Mouse (Mus musculus) erythroblast, embryonic 14.5 days (primary cell): Measurements from ENCODE around the gene Azgp1. TPM values are rescaled to one million over a fixed set of nuclear protein-coding genes. Genes with fewer than 3 reads are reported as not detected.
"Not testable (repeated sequence)": the region's sequence is repeated elsewhere in the genome, so short reads cannot be mapped to it uniquely, and the experiment has no call there.

Experiments
- H3K27me3 ChIP-seq: 2 replicates; pipeline ENCODE4 v1.6.1; 2012; ENCODE audit warnings: inconsistent platforms; ENCODE audit not compliant: control insufficient read depth
- H3K36me3 ChIP-seq: 2 replicates; pipeline ENCODE4 v1.6.1; 2012; ENCODE audit warnings: mild to moderate bottlenecking, inconsistent platforms; ENCODE audit not compliant: control insufficient read depth
- H3K4me1 ChIP-seq: 2 replicates; pipeline ENCODE4 v1.6.1; 2012; ENCODE audit warnings: inconsistent platforms; ENCODE audit not compliant: control insufficient read depth
- H3K4me3 ChIP-seq: replicated peaks from 2 replicates; pipeline ENCODE3; 2012; ENCODE audit warnings: moderate library complexity, mild to moderate bottlenecking, inconsistent platforms
- H3K9me3 ChIP-seq: 2 replicates; pipeline ENCODE4 v1.6.1; 2012; ENCODE audit warnings: low read length, inconsistent platforms, mixed read lengths; ENCODE audit not compliant: control insufficient read depth
- GATA1 ChIP-seq: IDR thresholded peaks from 2 replicates; pipeline ENCODE4 v1.6.1; 2012; ENCODE audit warnings: low read length, inconsistent platforms, mixed read lengths
- TAL1 ChIP-seq: IDR thresholded peaks from 3 replicates; pipeline ENCODE4 v1.6.1; 2012; ENCODE audit warnings: low read length, inconsistent platforms, mixed read lengths
- polyA plus RNA-seq: library from polyadenylated mRNA; stranded (reverse); fragments of >175 nt; gene quantifications from 2 replicates; pipeline ENCODE4 v1.2.3, GENCODE M21; 2012

Azgp1 gene
- polyA plus RNA-seq, 1 experiment = not detected

- H3K27me3 ChIP-seq = no peaks in the 10 kb centered on the region
- H3K36me3 ChIP-seq = no peaks in the 10 kb centered on the region
- H3K4me1 ChIP-seq = no peaks in the 10 kb centered on the region
- TF ChIP-seq GATA1 (no peak), TAL1 (no peak)
- no peaks in the 10 kb centered on the region for H3K9me3 ChIP-seq
- H3K4me3 ChIP-seq = no peak overlapping the region
Measured at GRCm38 (mm10) chr5:138016530-138016929, 35.2 kb downstream of the Azgp1 start.

GRCm38 (mm10) chr5:138016997-138017396 lies 35.7 kb downstream of the Azgp1 start:
- H3K27me3 ChIP-seq = no peaks in the 10 kb centered on the region
- TF ChIP-seq TAL1 (no peak), GATA1 (no peak)

GRCm38 (mm10) chr5:138019577-138019976 lies 38.3 kb downstream of the Azgp1 start:
- H3K4me1 ChIP-seq, H3K9me3 ChIP-seq, H3K4me3 ChIP-seq, H3K27me3 ChIP-seq, H3K36me3 ChIP-seq: not testable (repeated sequence)

More at GRCm38 (mm10) chr5:138016997-138017396, 35.7 kb downstream of the Azgp1 start:
- Histone ChIP-seq H3K36me3 (no peaks in the 10 kb centered on the region), H3K4me1 (no peaks in the 10 kb centered on the region), H3K9me3 (no peaks in the 10 kb centered on the region), H3K4me3 (no peak overlapping the region)

- not testable (repeated sequence) for H3K27me3 ChIP-seq, H3K4me1 ChIP-seq, H3K9me3 ChIP-seq, H3K36me3 ChIP-seq, H3K4me3 ChIP-seq
Measured at GRCm38 (mm10) chr5:138020961-138021479, 39.7 kb downstream of the Azgp1 start, which contains the start of the genes Smok3a and Smok3b. TSS of gene Smok3a (plus strand) at chr5:138021261. TSS of gene Smok3b (plus strand) at chr5:138021429.

Other genes starting within 250 kb of the Azgp1 start
- gene Nyap1, start 239.9 kb upstream of the Azgp1 start, polyA plus RNA-seq = 0.97 and 1.2 TPM in 2 replicates
- 53.9 and 58.8 TPM in 2 replicates for gene Tsc22d4, start 235.8 kb upstream of the Azgp1 start, polyA plus RNA-seq
- 16.1 TPM in 2 replicates for gene Ppp1r35, start 202.7 kb upstream of the Azgp1 start, polyA plus RNA-seq
- gene Mepce, start 193.9 kb upstream of the Azgp1 start, polyA plus RNA-seq = 17.1 and 18.2 TPM in 2 replicates
- gene Zcwpw1, start 193.7 kb upstream of the Azgp1 start, polyA plus RNA-seq = 0.04 and 0.05 TPM in 2 replicates
- gene Pilra, start 145.2 kb upstream of the Azgp1 start, polyA plus RNA-seq = 0.03 TPM in 1 of 2 replicates, not detected in the other
- 0.05 TPM in 1 of 2 replicates, not detected in the other for gene Pilrb1, start 123.4 kb upstream of the Azgp1 start, polyA plus RNA-seq
- gene Pilrb2, start 109.7 kb upstream of the Azgp1 start, polyA plus RNA-seq = not detected in 2 replicates
- gene Cyp3a13, start 59.9 kb upstream of the Azgp1 start, polyA plus RNA-seq = not detected in 2 replicates
- not detected in 2 replicates for gene Gjc3, start 18.4 kb upstream of the Azgp1 start, polyA plus RNA-seq
- 0.02 TPM in 1 of 2 replicates, not detected in the other for gene Smok3a, start 39.7 kb downstream of the Azgp1 start, polyA plus RNA-seq
- not detected in 2 replicates for gene Smok3b, start 39.9 kb downstream of the Azgp1 start, polyA plus RNA-seq
- gene Smok3c, start 71.7 kb downstream of the Azgp1 start, polyA plus RNA-seq = not detected in 2 replicates
- gene Zkscan1, start 103.6 kb downstream of the Azgp1 start, polyA plus RNA-seq = 0.01 and 0.02 TPM in 2 replicates
- gene Zscan21, start 135.4 kb downstream of the Azgp1 start, polyA plus RNA-seq = 0.10 and 0.11 TPM in 2 replicates
- 0.01 and 0.04 TPM in 2 replicates for gene Zfp113, start 174.2 kb downstream of the Azgp1 start, polyA plus RNA-seq
- gene Cops6, start 179.6 kb downstream of the Azgp1 start, polyA plus RNA-seq = 8.2 and 11.5 TPM in 2 replicates
- 1.1 and 1.7 TPM in 2 replicates for gene Ap4m1, start 190.5 kb downstream of the Azgp1 start, polyA plus RNA-seq
- gene Mcm7, start 190.9 kb downstream of the Azgp1 start, polyA plus RNA-seq = 7.1 and 11.5 TPM in 2 replicates
- 2.8 and 3.9 TPM in 2 replicates for gene Taf6, start 205.9 kb downstream of the Azgp1 start, polyA plus RNA-seq
- gene Cnpy4, start 206.0 kb downstream of the Azgp1 start, polyA plus RNA-seq = 0.28 and 0.30 TPM in 2 replicates
- gene Mblac1, start 212.8 kb downstream of the Azgp1 start, polyA plus RNA-seq = 0.12 and 0.31 TPM in 2 replicates
- not detected in 2 replicates for gene Nxpe5, start 244.4 kb downstream of the Azgp1 start, polyA plus RNA-seq